Mouse (Mus musculus) heart, postnatal 0 days (tissue): ENCODE measurements around the gene Abcg8. TPM values are rescaled to one million over a fixed set of nuclear protein-coding genes. Genes with fewer than 3 reads are reported as not detected.

Experiments
- ATAC-seq: fragments of 200-750 bp; cut with Nextera tagmentation; 2 replicates; pipeline ENCODE4 v1.8.0; 2017; ENCODE audit warnings: low read depth, moderate number of reproducible peaks, moderate library complexity; ENCODE audit not compliant: insufficient read depth
- DNase-seq: peaks from one replicate; pipeline ENCODE4 v3.0.0-alpha.2; 2016; ENCODE audit warnings: low spot score
- H3K27ac ChIP-seq: fragments of 300-500 bp; sonication (generic); 2 replicates; pipeline ENCODE4 v1.5.1; 2014; ENCODE audit warnings: low read depth, mild to moderate bottlenecking
- H3K27me3 ChIP-seq: fragments of 300-500 bp; sonication (generic); 2 replicates; pipeline ENCODE4 v1.6.1; 2014; ENCODE audit warnings: low read length, mixed read lengths; ENCODE audit not compliant: control insufficient read depth, insufficient read depth
- H3K36me3 ChIP-seq: fragments of 300-500 bp; sonication (generic); replicated peaks from 2 replicates; pipeline ENCODE4 v1.6.1; 2014; ENCODE audit warnings: low read length, mixed read lengths; ENCODE audit not compliant: control insufficient read depth, insufficient read depth
- H3K4me1 ChIP-seq: fragments of 300-500 bp; sonication (generic); 2 replicates; pipeline ENCODE4 v1.6.1; 2014; ENCODE audit warnings: antibody characterized with exemption; ENCODE audit not compliant: control insufficient read depth, insufficient read depth
- H3K4me2 ChIP-seq: fragments of 300-500 bp; sonication (generic); 2 replicates; pipeline ENCODE4 v1.6.1; 2014; ENCODE audit warnings: low read depth, mild to moderate bottlenecking, low read length, moderate library complexity
- H3K4me3 ChIP-seq: fragments of 300-500 bp; sonication (generic); 2 replicates; pipeline ENCODE4 v1.5.1; 2014; ENCODE audit warnings: low read depth, low read length
- H3K9ac ChIP-seq: fragments of 300-500 bp; sonication (generic); replicated peaks from 2 replicates; pipeline ENCODE4 v1.6.1; 2014; ENCODE audit warnings: low read depth, low read length, mixed read lengths
- H3K9me3 ChIP-seq: fragments of 300-500 bp; sonication (generic); replicated peaks from 2 replicates; pipeline ENCODE4 v1.6.1; 2016; ENCODE audit warnings: low read length; ENCODE audit not compliant: control insufficient read depth
- CTCF ChIP-seq: IDR thresholded peaks from 2 replicates; pipeline ENCODE4 v1.5.1; 2016; ENCODE audit warnings: antibody characterized with exemption, control low read depth, low read depth
- EP300 ChIP-seq: IDR thresholded peaks from 2 replicates; pipeline ENCODE4 v1.6.1; 2016; ENCODE audit warnings: antibody characterized with exemption, low read depth
- WGBS: fragments of 180-500 bp; shearing (Covaris S2); extraction: QIAGEN DNeasy Blood & Tissue Kit; methylation state at CpG from one replicate; pipeline ENCODE4 v1.1.7; 2014; 5-methylcytosine and 5-hydroxymethylcytosine counted together
- polyA plus RNA-seq: library from polyadenylated mRNA; unstranded; fragments of >200 nt; fragmentation: Nextera tagmentation; extraction: Ambion mirVana; gene quantifications from 2 replicates; pipeline ENCODE4 v1.2.1, GENCODE M21; 2015
- total RNA-seq: library from RNA; depleted of rRNA; stranded (reverse); fragments of >200 nt; gene quantifications from 2 replicates; pipeline ENCODE4 v1.2.3, GENCODE M21; 2014; ENCODE audit warnings: low replicate concordance

The Abcg8 gene
- total and polyA plus RNA-seq, 2 experiments from 2014 or later: not detected

- Histone ChIP-seq H3K4me1 (no peaks in the 10 kb centered on the region; the same call in 1 of the 2 replicates), H3K4me2 (no peak overlapping the region), H3K36me3 (peaks cover 32% of the 10 kb centered on the region), H3K9ac (no peak overlapping the region), H3K27me3 (no peaks in the 10 kb centered on the region), H3K27ac (no peak overlapping the region), H3K9me3 (no peaks in the 10 kb centered on the region), H3K4me3 (no peak overlapping the region)
- DNase-seq (no peak), ATAC-seq (no peak)
- 75% methylated on average over 8 of the region's 8 CpGs for WGBS
- TF ChIP-seq EP300 (no peak), CTCF (no peak)
Observed at GRCm38 (mm10) chr17:84732612-84733011, 56.5 kb downstream of the Abcg8 start.

- ATAC-seq (no peak), DNase-seq (no peak)
- Histone ChIP-seq H3K27ac (no peak overlapping the region), H3K4me1 (no peaks in the 10 kb centered on the region), H3K36me3 (peaks cover 20% of the 10 kb centered on the region), H3K27me3 (no peaks in the 10 kb centered on the region), H3K4me3 (no peak overlapping the region), H3K9ac (no peak overlapping the region), H3K9me3 (no peaks in the 10 kb centered on the region), H3K4me2 (no peak overlapping the region)
- 68% methylated on average over 9 of the region's 9 CpGs for WGBS
- no peak for TF ChIP-seq EP300
- TF ChIP-seq CTCF: no peak
Observed at GRCm38 (mm10) chr17:84736719-84737118, 60.6 kb downstream of the Abcg8 start.

- ATAC-seq: no peak
- H3K9me3 ChIP-seq: no peaks in the 10 kb centered on the region
- TF ChIP-seq EP300 (no peak), CTCF (no peak)
Observed at GRCm38 (mm10) chr17:84738073-84738797, 62.1 kb downstream of the Abcg8 start.

GRCm38 (mm10) chr17:84744256-84744655 is 68.2 kb downstream of the Abcg8 start:
- TF ChIP-seq EP300: no peak
- TF ChIP-seq CTCF: no peak
- no peaks in the 10 kb centered on the region for H3K27me3 ChIP-seq
- WGBS: 75% methylated on average over 4 of the region's 4 CpGs
- H3K9me3 ChIP-seq: no peaks in the 10 kb centered on the region
- H3K27ac ChIP-seq: no peak overlapping the region
- H3K4me2 ChIP-seq: no peak overlapping the region
- no peak for ATAC-seq
- H3K4me3 ChIP-seq: no peak overlapping the region
- peaks cover 22% of the 10 kb centered on the region for H3K36me3 ChIP-seq
- no peak overlapping the region for H3K9ac ChIP-seq
- DNase-seq: no peak
- no peaks in the 10 kb centered on the region for H3K4me1 ChIP-seq

More at GRCm38 (mm10) chr17:84738073-84738797, 62.1 kb downstream of the Abcg8 start:
- H3K9ac ChIP-seq: no peak overlapping the region
- no peaks in the 10 kb centered on the region for H3K27me3 ChIP-seq
- no peak overlapping the region for H3K27ac ChIP-seq
- H3K4me1 ChIP-seq: no peaks in the 10 kb centered on the region
- H3K4me3 ChIP-seq: no peak overlapping the region
- peaks cover 17% of the 10 kb centered on the region for H3K36me3 ChIP-seq
- 83% methylated on average over 9 of the region's 9 CpGs for WGBS
- no peak overlapping the region for H3K4me2 ChIP-seq
- DNase-seq: no peak

GRCm38 (mm10) chr17:84745001-84745400 is 68.9 kb downstream of the Abcg8 start:
- H3K4me3 ChIP-seq: no peak overlapping the region

More at GRCm38 (mm10) chr17:84745001-84745400, 68.9 kb downstream of the Abcg8 start:
- Histone ChIP-seq H3K9ac (no peak overlapping the region), H3K36me3 (peaks cover 28% of the 10 kb centered on the region), H3K4me2 (no peak overlapping the region), H3K9me3 (no peaks in the 10 kb centered on the region), H3K4me1 (no peaks in the 10 kb centered on the region), H3K27me3 (no peaks in the 10 kb centered on the region), H3K27ac (no peak overlapping the region)
- no peak for ATAC-seq
- DNase-seq: no peak
- WGBS: 68% methylated on average over 9 of the region's 9 CpGs
- TF ChIP-seq CTCF (no peak), EP300 (no peak)
